Mouse (Mus musculus) kidney, embryonic 16.5 days (tissue): Measurements from ENCODE around the gene Hap1. TPM values are rescaled to one million over a fixed set of nuclear protein-coding genes. Genes with fewer than 3 reads are reported as not detected.
"Not testable (repeated sequence)": the region's sequence is repeated elsewhere in the genome, so short reads cannot be mapped to it uniquely, and the experiment has no call there.

Experiments
- ATAC-seq: fragments of 200-750 bp; cut with Nextera tagmentation; 2 replicates; pipeline ENCODE4 v1.8.0; 2017; ENCODE audit warnings: moderate TSS enrichment; ENCODE audit not compliant: low FRiP score, low TSS enrichment
- H3K27ac ChIP-seq: fragments of 300-500 bp; sonication (generic); 2 replicates; pipeline ENCODE4 v1.5.1; 2014; ENCODE audit warnings: low read length
- H3K27me3 ChIP-seq: fragments of 300-500 bp; sonication (generic); 2 replicates; pipeline ENCODE4 v1.6.1; 2014; ENCODE audit warnings: low read length, control low read depth, mixed read lengths; ENCODE audit not compliant: insufficient read depth
- H3K36me3 ChIP-seq: fragments of 300-500 bp; sonication (generic); 2 replicates; pipeline ENCODE4 v1.6.1; 2014; ENCODE audit warnings: low read length, control low read depth, mixed read lengths; ENCODE audit not compliant: insufficient read depth
- H3K4me1 ChIP-seq: fragments of 300-500 bp; sonication (generic); 2 replicates; pipeline ENCODE4 v1.6.1; 2014; ENCODE audit warnings: low read length, control low read depth, mixed read lengths; ENCODE audit not compliant: insufficient read depth
- H3K4me2 ChIP-seq: fragments of 300-500 bp; sonication (generic); replicated peaks from 2 replicates; pipeline ENCODE4 v1.6.1; 2014; ENCODE audit warnings: low read depth, low read length
- H3K4me3 ChIP-seq: fragments of 300-500 bp; sonication (generic); 2 replicates; pipeline ENCODE4 v1.5.1; 2014; ENCODE audit warnings: mild to moderate bottlenecking, low read length
- H3K9ac ChIP-seq: fragments of 300-500 bp; sonication (generic); replicated peaks from 2 replicates; pipeline ENCODE4 v1.6.1; 2014; ENCODE audit warnings: low read length
- H3K9me3 ChIP-seq: fragments of 300-500 bp; sonication (generic); 2 replicates; pipeline ENCODE4 v1.6.1; 2016; ENCODE audit warnings: low read length, control low read depth
- WGBS: fragments of 180-500 bp; shearing (Covaris S2); extraction: QIAGEN DNeasy Blood & Tissue Kit; methylation state at CpG from one replicate; pipeline ENCODE4 v1.1.7; 2014; 5-methylcytosine and 5-hydroxymethylcytosine counted together
- polyA plus RNA-seq: library from polyadenylated mRNA; unstranded; fragments of >200 nt; fragmentation: Nextera tagmentation; extraction: Ambion mirVana; gene quantifications from 2 replicates; pipeline ENCODE4 v1.2.1, GENCODE M21; 2015

The Hap1 gene
- polyA plus RNA-seq, 1 experiment from 2014 or later: 15.5 TPM

GRCm38 (mm10) chr11:100361059-100361458, 5.1 kb upstream of the Hap1 start:
- H3K27me3 ChIP-seq: peaks cover 32% of the 10 kb centered on the region
- not testable (repeated sequence) for ATAC-seq, H3K9me3 ChIP-seq, H3K27ac ChIP-seq, H3K4me2 ChIP-seq, H3K4me3 ChIP-seq, H3K4me1 ChIP-seq, H3K9ac ChIP-seq, H3K36me3 ChIP-seq
- WGBS: no CpG with 5 or more reads among the region's 13 CpGs

DNA sequence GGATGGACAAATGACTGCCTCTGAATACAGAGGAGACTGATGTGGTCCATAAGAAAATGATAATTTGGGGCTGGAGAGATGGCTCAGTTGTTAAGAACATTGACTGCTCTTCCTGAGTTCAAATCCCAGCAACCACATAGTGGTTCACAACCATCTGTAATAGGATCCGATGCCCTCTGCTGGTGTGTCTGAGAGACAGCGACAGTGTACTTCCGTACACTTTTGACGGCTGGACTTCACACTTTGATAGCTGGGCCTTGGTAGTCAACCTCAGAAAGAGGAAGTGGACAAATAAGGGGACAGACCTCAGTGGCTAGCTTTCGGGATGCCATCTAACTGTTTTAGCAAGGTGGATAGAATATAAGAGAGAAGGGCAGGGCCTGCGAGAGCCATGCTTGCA, 4.2 kb upstream of the Hap1 start:
- H3K9me3 ChIP-seq: no peaks in the 10 kb centered on the region
- H3K27me3 ChIP-seq: peaks cover 32% of the 10 kb centered on the region
- H3K9ac ChIP-seq: no peak overlapping the region
- H3K4me3 ChIP-seq: no peak overlapping the region
- peaks cover 8% of the 10 kb centered on the region for H3K4me1 ChIP-seq
- 75% methylated on average over 6 of the region's 6 CpGs for WGBS
- H3K27ac ChIP-seq: no peak overlapping the region
- no peak overlapping the region for H3K4me2 ChIP-seq
- ATAC-seq: no peak
- no peaks in the 10 kb centered on the region for H3K36me3 ChIP-seq

DNA sequence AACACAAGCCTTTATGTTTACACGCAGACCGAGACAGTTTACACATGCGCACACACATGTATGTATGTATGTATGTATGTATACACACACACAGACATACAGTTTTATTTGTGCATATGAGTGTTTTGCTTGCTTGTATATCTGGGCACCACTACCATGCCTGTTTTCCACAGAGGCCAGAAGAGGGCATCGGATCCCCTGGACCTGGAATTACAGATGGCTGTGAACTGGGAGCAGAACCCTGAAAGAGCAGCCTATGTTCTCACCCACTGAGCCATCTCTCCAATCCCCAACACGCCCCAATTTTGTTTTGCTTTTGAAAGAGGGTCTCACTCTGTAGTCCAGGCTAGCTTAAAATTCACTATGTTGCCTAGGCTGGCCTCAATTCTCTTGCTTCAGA, 1.5 kb upstream of the Hap1 start:
- Histone ChIP-seq H3K9me3 (no peaks in the 10 kb centered on the region), H3K9ac (no peak overlapping the region), H3K36me3 (no peaks in the 10 kb centered on the region), H3K4me2 (no peak overlapping the region), H3K4me3 (no peak overlapping the region), H3K4me1 (peaks cover 9% of the 10 kb centered on the region), H3K27ac (no peak overlapping the region), H3K27me3 (peaks cover 46% of the 10 kb centered on the region)
- no peak for ATAC-seq
- 58% methylated on average over 5 of the region's 5 CpGs for WGBS

DNA sequence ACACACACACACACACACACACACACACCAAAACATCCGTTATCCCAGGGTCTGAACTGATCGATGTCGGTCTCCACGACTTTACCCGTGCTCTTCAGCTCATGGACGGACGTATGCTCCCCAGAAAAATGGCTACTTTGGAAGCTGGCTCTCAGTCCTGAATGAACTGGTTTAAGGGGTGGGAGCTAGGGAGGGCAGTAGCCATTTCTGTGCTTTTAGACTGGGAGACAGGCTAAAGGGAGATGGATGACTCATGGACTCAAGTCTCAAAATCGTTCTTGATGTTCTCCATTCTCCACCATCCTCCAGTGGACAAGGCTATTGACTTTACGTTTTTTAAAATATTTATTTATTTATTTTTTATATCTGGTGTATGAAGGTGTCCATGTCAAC, 887 bp upstream of the Hap1 start:
- ATAC-seq: no peak
- peaks cover 46% of the 10 kb centered on the region for H3K27me3 ChIP-seq
- peak overlapping the region; percentile 99 for H3K4me2 ChIP-seq
- WGBS: 17% methylated on average over 9 of the region's 9 CpGs
- H3K27ac ChIP-seq: no peak overlapping the region
- peak overlapping the region; percentile 59; the same call in 1 of the 2 replicates for H3K9ac ChIP-seq
- H3K36me3 ChIP-seq: no peaks in the 10 kb centered on the region
- peaks cover 9% of the 10 kb centered on the region for H3K4me1 ChIP-seq
- H3K4me3 ChIP-seq: peak overlapping the region; percentile 73
- H3K9me3 ChIP-seq: no peaks in the 10 kb centered on the region

GRCm38 (mm10) chr11:100355151-100355951, 577 bp downstream of the Hap1 start:
- Histone ChIP-seq H3K4me3 (peak overlapping the region; percentile 73), H3K36me3 (no peaks in the 10 kb centered on the region), H3K4me1 (peaks cover 9% of the 10 kb centered on the region), H3K27me3 (peaks cover 45% of the 10 kb centered on the region), H3K4me2 (peak overlapping the region; percentile 99), H3K9ac (peak overlapping the region; percentile 59), H3K27ac (no peak overlapping the region), H3K9me3 (no peaks in the 10 kb centered on the region)
- ATAC-seq: peak; percentile 46
- 1% methylated on average over 53 of the region's 54 CpGs for WGBS

GRCm38 (mm10) chr11:100352076-100352857, 3.7 kb downstream of the Hap1 start:
- Histone ChIP-seq H3K4me2 (no peak overlapping the region), H3K36me3 (no peaks in the 10 kb centered on the region), H3K9ac (no peak overlapping the region), H3K9me3 (no peaks in the 10 kb centered on the region), H3K4me3 (no peak overlapping the region), H3K4me1 (peaks cover 9% of the 10 kb centered on the region), H3K27me3 (peaks cover 27% of the 10 kb centered on the region), H3K27ac (no peak overlapping the region)
- WGBS: 33% methylated on average over 10 of the region's 10 CpGs
- no peak for ATAC-seq

- H3K27ac ChIP-seq: no peak overlapping the region
- H3K4me3 ChIP-seq: no peak overlapping the region
- no peak overlapping the region for H3K9ac ChIP-seq
- no peak overlapping the region for H3K4me2 ChIP-seq
- WGBS: 90% methylated on average over 10 of the region's 10 CpGs
- H3K4me1 ChIP-seq: no peaks in the 10 kb centered on the region
- no peaks in the 10 kb centered on the region for H3K36me3 ChIP-seq
- no peaks in the 10 kb centered on the region for H3K9me3 ChIP-seq
- no peak for ATAC-seq
- no peaks in the 10 kb centered on the region for H3K27me3 ChIP-seq
Measured at GRCm38 (mm10) chr11:100344269-100344668, 11.7 kb downstream of the Hap1 start.

- H3K4me3 ChIP-seq: no peak overlapping the region
- H3K4me1 ChIP-seq: 0 out of 2 replicates have a peak, but pooled peaks cover 4% of the 10 kb centered on the region
- 53% methylated on average over 3 of the region's 3 CpGs for whole genome bisulfite sequencing
- no peaks in the 10 kb centered on the region for H3K27me3 ChIP-seq
- H3K27ac ChIP-seq: no peak overlapping the region
- H3K9me3 ChIP-seq: no peaks in the 10 kb centered on the region
- no peaks in the 10 kb centered on the region for H3K36me3 ChIP-seq
- no peak overlapping the region for H3K9ac ChIP-seq
- no peak for ATAC-seq
- no peak overlapping the region for H3K4me2 ChIP-seq
Measured at GRCm38 (mm10) chr11:100335731-100336130, 20.2 kb downstream of the Hap1 start.

GRCm38 (mm10) chr11:100333944-100334457, 21.9 kb downstream of the Hap1 start, which contains the start of gene Gast:
Gast (plus strand) TSS chr11:100334407.
- H3K27me3 ChIP-seq: no peaks in the 10 kb centered on the region
- no peak within 1 kb of the TSS for H3K9ac ChIP-seq
- 80% methylated on average over 6 of the region's 6 CpGs for WGBS
- no peaks in the 10 kb centered on the region for H3K9me3 ChIP-seq
- ATAC-seq: no peak
- H3K4me1 ChIP-seq: peaks cover 4% of the 10 kb centered on the region; the same call in 1 of the 2 replicates
- no peak within 1 kb of the TSS for H3K4me2 ChIP-seq
- H3K27ac ChIP-seq: no peak within 1 kb of the TSS
- no peaks in the 10 kb centered on the region for H3K36me3 ChIP-seq
- H3K4me3 ChIP-seq: no peak within 1 kb of the TSS
